Mouse (Mus musculus): ENCODE data around the gene Etv5.

DNA sequence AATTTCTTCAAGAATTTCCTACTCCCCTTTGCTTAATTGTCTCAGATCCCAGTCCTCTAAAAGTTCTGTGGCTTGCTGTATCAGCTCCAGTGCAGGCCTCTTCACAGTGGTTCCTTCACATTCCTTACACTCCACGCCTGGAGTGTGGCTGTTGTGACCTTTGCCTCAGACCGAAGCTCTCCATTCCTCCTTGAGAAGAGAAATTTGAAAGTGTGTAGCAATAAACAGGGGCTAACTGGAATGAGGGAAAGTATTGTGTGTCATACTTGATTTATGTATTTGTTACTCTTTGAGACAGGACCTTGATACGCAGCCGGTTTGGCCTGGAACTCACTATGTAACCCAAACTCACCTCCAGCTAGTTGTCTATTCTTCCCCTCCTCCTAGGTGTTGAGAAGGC is 1.8 kb upstream of the Etv5 start:
- TF ChIP-seq CTCF (IDR thresholded peaks at IDR 0.05; ENCODE audit: low read depth) (no peak), EP300 (IDR thresholded peaks at IDR 0.05; ENCODE audit: low read depth) (no peak)
